Mouse (Mus musculus) megakaryocyte-erythroid progenitor cell, adult 5-6 weeks (primary cell): ENCODE measurements around the gene Ipcef1. TPM values are rescaled to one million over a fixed set of nuclear protein-coding genes. Genes with fewer than 3 reads are reported as not detected.
"Not testable (repeated sequence)": the region's sequence is repeated elsewhere in the genome, so short reads cannot be mapped to it uniquely, and the experiment has no call there.

Experiments used
- ATAC-seq: replicated peaks from 2 replicates; pipeline ENCODE4 v1.8.0; 2016; ENCODE audit warnings: mild to moderate bottlenecking, inconsistent platforms; ENCODE audit not compliant: severe bottlenecking, poor library complexity, low FRiP score, low TSS enrichment
- total RNA-seq, 2 experiments: library from RNA; stranded (forward) in 1 of 2; stranded (reverse) in 1 of 2; fragments of 200-1000, 215-1000 nt in 1 of 2; fragments of >200 nt in 1 of 2; fragmentation: Nextera tagmentation in 1 of 2; gene quantifications; 2 replicates each; pipeline ENCODE4 v1.2.3; 2014 to 2017

Ipcef1 gene
- total RNA-seq, 2 experiments from 2014 or later = 2.5 to 6.4 TPM

DNA sequence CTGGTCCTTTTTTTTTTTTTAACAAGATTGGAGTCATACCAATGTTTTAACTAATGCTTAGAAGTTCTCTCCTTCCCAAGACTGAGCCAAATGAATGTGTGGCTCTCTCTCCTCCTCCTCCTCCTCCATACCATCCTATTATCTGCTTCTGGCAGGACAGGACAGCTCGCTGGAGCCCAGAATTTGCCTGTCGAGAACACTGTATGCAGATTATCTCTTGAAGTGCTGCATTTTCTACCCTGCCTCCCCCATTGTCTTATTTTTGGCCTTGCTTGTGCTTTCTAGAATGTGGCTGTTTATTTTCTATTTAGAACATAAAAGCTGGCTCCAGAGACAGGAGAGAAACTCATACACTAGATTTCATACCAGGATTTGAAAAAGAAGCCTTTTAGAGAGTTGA, 142.5 kb downstream of the Ipcef1 start:
- no peak for ATAC-seq

DNA sequence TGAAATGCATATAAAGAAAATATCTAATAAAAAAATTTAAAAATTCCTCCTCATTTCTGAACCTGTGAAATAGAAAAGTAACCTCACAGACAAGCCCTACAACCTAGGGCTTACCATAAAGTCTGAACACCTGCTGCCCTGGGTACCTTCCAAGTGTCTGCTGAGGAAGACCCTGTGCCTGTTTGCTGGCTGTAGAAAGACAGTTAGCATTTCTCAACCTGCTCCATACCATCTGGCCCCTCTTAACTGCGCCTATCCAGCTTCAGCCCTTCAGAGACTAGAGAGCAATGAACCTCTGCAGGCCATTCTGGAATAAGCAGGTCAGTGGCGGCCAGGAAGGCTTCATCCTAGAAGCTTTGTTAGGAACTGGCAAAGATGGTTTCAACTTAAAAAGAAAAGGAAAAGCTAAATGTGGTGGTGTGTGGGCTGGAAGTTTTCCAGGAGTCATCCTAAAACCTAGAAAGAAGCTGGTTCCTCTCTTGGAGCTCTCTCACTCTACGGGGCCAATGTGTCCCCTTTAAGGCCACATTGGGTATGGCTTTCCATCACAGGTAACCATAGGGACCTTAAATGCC, 150.4 kb downstream of the Ipcef1 start:
- ATAC-seq = no peak

DNA sequence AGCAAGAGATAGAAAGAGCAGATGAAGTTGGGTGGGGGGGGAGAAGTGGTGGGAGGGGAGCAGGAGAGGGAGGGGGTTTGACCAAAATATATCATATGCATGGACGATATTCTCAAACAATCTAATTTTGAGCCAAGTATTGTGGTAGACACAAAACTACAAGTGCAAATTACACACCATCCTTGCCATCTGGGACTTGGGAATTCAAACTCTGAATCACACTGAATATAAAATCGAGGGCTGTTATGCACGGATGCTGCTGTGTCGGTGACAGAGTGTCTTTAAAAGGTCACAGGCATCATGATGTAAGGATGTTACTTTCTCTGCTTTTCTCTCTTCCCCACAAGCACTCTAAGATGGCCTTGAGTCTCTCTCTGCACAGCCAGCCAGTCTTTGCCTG, 152.2 kb downstream of the Ipcef1 start:
- no peak for ATAC-seq

DNA sequence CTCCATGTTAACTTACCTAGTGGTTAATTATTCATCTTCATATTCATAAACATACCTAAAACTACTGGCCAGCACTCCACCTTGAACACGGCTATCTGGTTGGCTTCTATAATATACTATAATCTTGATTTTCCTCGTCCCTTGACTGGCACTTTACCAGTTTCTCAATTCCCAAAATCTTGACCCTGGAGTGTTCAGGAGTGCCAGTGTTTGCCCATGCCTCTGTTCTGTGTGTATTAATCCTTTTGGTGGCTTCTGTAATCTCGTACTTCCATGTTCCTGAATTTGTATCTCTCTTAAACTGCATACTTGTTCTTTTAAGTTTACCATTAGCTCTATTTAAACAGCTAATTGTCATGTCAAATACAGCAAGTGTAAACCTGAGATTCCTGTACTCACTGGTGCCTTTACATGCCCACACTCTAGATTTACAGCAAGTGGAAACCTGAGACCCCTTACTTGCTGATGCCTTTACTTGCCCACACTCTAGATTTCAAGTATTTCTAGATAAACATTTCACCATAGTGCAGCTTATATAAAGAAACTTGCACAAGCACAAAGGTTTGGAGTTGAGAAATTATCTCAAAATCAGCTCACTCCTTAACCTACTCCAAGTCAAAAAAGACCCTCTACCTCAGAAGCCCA, 155.5 kb downstream of the Ipcef1 start:
- no peak for ATAC-seq

DNA sequence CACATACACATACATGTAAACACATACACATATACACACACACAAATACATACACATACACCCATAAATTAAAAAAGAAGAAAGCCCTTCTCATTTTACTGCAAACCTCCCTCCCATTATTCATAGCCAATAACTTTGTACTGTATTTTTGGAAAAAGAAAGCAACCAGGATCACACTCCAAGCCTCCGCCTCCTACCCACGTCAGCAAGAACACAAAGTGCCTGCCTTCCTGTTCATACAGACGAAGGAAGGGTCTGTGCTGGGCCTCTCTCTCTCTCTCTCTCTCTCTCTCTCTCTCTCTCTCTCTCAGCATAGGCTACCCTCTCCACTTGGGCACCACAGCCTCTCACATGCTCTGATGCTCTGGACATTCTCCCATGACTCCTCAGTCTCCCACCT, 156.5 kb downstream of the Ipcef1 start:
- no peak for ATAC-seq

DNA sequence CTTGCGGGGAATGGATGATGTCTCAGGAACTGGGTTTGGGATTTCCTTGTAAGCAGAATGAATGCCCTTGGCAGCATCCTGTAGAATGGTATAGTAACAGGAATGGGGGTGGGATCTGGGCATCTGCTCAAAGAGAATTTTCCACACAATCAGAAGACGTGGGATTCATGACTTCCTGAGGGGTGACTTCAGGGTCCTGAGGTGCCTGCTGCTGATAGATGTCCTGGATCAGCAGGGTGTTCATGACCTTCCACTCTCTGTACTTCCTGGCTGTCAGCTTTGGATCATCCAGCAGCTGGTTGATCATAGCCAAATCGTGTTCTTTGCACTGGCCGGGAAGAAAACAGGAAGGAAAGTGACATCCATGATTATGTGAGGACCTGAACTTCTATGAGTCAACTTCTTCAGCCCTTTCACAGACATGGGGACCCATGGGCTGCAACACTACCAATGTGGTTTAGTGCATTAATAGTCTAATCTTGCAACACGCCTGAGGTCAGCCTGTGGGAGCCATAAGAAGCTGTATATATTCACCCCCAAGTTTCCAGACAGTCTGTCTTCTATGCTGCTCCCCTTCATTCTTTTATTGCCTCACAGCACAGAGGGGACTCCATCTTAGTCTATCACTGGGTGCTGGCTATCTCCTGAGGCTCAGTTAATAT, 161.8 kb downstream of the Ipcef1 start:
- ATAC-seq = no peak

DNA sequence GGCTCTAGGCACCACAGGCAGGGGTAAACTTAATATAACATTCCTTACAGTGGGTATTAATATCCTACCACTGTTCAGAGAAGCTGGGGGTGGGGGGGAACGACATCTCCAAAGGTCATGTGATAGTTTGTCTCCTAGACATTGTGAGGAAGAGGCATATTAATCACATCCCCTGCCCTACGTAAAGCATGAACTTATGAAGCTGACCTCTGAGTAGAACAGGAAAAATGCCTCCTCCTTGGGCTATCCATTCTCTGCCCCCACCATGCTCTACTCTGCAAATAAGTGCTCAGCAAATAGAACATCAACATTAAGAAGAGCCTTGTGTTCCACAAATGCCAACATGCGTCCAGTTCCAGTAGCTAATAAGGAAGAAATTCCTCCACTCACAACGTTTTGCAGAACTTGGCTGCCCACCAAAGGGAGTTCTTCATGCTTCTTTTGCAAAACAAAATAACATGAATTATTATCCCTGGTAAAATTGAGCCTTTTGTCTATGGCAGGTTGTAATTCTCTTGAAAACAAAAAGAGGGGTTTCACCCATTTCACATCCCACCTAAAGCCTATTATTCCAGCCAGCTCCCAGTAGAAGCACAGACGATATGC, 162.5 kb downstream of the Ipcef1 start:
- no peak for ATAC-seq

DNA sequence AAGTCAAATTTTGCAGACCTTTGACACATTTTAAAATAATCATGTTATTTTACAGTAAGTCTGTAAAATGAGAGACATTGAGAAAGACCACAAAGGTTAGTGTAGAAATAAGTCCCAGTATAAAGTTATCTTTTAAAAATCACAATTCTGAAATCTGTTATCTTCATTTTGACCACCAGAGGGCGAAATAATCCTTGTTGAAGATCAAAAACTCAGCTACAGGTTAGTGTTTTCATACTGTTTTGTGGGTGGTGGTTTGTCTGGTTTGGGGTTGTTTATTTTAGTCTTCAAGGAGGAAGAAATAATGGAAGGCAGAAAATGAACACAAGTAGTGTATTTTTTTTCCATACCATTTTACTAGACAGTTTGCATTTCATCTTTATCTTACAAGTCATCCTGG, 166.8 kb downstream of the Ipcef1 start:
- ATAC-seq = no peak

DNA sequence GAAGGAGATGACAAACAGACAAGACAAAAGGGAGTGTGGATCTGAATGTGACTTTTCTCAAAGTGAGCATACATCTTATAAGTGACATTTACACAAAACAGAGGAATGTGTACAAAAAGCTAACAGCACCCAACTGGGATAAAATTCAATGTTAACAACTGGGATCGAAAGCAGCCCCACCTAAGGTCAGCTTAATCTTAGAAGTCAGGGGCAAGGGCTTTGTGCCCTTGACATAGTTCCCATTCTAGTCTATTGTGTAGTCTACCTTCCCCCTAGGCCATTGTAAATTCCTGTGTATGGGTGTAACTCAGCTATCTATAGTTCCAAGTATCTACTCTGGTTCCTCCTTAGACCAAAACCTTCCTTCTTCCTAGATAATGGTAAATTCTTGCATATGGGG, 170.2 kb downstream of the Ipcef1 start:
- not testable (repeated sequence) for ATAC-seq

DNA sequence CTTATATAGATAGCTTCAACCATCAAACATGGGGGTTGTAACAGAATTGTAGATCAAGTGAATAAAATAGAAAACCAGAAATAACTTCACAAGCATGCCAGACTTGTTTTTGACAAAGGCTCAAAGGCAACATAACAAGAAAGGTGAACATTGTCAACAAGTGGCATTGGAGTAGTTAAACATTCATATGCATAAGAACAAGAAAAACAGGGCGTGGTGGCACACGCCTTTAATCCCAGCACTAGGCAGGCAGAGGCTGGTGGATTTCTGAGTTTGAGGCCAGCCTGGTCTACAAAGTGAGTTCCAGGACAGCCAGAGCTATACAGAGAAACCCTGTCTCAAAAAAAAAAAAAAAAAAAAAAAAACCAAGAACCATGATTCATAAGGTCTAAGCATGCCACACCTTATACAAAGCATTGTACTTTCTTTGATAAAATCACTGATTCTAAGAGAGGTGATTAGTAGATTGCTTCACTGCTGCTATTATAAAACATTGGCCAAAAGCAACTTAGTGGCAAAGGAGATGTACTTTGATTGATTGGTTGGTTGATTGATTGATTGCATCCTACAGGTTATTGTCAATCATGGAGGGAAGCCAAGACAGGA, 173.9 kb downstream of the Ipcef1 start:
- ATAC-seq = no peak

DNA sequence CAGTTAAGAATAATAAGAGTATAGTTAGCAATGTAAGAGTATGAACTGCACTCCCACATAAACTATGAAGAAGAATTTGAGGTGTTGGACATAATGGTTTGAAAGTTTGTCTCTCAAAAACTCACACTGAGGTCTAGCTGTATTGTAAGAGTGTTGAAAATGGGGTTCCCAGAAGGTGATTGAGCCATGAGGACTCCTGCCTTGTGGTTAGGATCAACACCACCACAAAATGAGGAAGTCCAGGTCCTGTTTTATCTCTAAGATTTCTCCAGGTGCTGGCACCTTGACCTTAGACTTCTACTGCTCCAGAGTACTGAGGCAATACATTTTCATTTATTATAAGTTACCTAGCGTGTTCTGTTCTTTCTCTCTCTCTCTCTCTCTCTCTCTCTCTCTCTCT, 178.4 kb downstream of the Ipcef1 start:
- no peak for ATAC-seq

DNA sequence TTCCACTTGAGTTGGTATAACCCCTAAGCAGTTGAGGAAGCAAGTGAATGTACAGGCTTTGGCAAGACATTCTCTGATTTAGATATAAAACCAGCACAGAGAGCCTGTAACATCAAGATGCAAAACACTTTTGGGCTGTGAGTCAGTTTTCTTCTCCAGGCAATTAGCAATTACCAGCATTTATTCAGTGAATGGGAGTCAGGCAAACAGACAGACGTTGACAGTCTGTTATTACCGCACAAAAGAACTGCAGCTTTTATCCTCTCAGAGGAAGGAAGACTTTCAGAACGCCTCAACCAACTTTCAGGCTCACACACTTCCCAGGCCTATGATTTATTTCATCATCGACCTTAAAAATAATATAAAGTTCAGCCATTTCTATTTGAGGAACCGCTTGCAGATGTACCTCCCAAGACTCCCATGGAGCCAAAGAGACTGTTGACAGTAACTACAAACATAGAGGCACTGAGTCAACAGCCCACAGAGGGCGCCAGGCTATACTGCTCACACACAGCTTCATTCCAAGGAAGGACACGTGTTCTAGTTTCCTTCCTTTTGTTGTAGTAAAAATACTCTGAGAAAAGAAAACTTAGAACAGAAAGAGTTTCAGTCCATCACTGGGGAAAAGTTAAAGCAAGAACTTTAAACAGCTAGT, 180.7 kb downstream of the Ipcef1 start:
- ATAC-seq = no peak

DNA sequence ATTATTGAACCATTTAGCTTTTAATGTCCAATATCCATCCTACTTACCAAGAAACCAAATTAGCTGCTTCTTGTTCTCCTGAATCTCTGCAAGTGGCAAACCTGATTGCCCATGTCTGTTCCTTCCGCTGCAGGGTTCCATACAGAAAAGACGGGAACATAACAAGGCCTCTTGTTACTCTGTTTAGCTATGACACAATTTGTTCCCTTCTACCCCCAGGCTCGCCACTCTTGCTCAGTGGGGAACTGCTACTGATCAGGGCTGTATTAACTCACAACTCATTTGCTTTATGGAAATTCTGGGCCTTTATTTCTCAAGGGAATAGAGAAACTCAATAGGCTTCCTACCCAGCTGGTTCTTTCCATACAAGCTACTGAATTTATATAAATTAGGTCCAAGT, 196.5 kb downstream of the Ipcef1 start:
- ATAC-seq = no peak

DNA sequence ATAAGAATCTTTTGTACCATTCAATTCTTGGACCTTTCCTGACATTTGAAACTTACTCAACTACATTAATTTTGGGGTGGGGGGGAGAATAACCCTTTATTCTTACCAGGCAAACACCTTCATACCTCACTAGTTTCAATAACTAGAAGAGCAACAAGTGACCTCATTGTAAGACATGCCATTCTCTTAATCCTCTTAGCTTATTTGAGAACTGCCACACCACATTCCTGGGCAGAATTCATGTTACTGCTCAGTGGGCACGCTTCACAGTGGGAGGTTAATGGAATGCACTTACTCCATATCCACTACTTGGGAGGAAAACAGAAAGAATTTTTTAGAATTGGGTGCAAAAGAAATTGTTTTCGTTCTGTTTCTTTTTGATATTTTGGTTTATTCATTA, 203.4 kb downstream of the Ipcef1 start:
- no peak for ATAC-seq

DNA sequence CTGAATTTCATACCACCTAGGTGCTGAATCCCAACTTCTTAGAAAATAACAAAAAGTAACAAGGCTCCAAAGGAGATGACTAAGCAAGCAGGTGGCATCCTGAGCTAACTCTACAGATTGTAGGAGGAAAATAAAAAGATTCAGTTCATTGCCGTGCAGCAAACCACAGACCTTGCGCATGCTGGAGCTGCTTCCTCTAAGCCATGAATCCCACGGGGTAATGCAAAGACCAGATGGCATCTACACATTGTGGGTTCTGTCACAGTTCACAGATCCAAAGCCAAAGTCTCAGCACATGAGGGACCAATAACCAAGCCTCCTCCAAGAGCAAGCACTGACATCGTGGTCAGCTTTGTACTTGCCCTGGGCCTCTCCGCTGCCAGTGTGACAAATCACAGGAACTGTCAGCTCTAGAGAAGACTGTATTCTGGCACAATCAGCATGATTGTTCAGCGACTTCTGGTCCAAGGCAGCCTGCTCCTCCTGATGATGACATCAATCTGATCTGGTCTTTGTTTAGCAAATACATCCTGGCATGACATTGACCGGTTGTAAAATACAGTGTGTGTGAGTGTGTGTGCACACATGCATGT, 204.0 kb downstream of the Ipcef1 start:
- no peak for ATAC-seq

DNA sequence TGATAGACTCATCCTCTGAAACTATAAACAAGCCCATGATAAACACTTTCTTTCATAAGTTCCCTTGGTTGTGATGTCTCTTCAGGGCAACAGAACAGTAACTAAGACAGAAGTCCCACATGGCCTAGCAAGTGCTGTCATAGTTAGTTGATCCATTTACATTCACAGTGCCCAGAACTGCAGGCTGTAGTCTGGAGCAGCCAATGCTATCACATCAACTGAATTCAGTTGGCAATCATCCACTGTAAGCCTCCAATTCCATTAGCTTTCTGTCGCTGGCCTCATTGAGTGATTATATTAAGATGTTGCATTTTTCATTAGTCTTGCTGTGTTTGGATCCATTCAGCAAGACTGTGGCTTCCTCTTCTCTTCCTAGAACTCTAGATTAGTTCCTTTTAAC, 206.0 kb downstream of the Ipcef1 start:
- no peak for ATAC-seq

DNA sequence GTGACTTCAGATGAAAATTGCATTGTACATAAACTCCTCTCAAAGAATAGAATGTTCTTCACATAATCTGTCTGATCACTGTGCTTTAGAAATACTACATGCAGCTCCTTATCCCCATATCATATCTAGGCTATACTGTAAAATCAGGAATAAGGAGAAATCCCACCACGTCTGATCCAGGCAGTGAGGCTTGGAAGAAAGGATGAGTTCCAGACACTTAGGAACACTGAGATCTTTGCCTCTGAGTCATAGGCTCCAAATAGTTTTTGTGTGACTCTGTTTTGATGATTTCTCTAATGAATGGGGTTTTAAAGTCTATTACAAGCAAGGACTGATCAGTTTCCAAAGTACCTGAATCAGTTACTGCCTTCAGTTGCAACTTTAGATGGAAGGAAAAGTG, 210.1 kb downstream of the Ipcef1 start:
- ATAC-seq = no peak
